Mouse (Mus musculus) frontal cortex, adult 2 months (tissue): ENCODE measurements around the gene Anks1. TPM values are rescaled to one million over a fixed set of nuclear protein-coding genes. Genes with fewer than 3 reads are reported as not detected.

Experiments used
- DNase-seq, 2 experiments: peaks; one replicate each; pipeline ENCODE4 v3.0.0; 2022; ENCODE audit warnings: low spot score in 1 of 2; ENCODE audit errors: extremely low spot score in 1 of 2
- polyA plus RNA-seq: library from polyadenylated mRNA; depleted of rRNA; stranded (reverse); fragments of >200 nt; gene quantifications from 2 replicates; pipeline ENCODE4 v1.2.3, GENCODE M21; 2012

The Anks1 gene
- polyA plus RNA-seq, 1 experiment = 32.3 TPM

DNA sequence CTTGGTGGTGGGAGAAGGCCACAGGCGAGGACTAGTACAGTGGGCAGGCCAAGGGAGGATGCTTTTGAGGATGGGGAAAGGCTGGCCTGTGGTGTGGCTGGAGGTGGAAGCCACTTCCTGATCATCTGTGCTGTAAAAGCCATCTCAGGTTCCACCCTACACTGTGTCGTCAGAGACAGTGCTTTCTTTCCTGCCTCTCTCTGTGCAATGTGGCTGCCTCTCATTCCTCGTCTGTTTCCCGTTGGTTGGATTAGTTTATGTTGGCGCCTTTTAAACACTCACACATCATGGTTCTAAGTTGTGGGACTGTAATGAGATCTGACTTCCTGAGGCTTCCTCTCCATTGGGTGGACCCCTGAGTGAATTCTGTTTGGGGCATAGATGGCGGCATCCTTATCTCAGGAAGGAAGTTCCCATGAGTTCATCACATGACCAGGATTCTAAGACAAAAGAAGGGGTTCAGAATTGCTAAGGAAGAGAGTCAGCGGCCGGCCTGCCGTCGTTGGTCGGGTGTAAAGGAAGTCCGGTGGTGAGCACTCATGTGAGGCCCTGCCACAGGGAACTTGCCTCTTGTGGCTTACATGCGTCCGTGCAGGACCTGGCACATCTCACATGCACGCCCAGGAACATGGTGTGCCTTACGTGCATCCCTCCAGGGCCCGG is 106.1 kb downstream of the Anks1 start:
- DNase-seq = no peak

DNA sequence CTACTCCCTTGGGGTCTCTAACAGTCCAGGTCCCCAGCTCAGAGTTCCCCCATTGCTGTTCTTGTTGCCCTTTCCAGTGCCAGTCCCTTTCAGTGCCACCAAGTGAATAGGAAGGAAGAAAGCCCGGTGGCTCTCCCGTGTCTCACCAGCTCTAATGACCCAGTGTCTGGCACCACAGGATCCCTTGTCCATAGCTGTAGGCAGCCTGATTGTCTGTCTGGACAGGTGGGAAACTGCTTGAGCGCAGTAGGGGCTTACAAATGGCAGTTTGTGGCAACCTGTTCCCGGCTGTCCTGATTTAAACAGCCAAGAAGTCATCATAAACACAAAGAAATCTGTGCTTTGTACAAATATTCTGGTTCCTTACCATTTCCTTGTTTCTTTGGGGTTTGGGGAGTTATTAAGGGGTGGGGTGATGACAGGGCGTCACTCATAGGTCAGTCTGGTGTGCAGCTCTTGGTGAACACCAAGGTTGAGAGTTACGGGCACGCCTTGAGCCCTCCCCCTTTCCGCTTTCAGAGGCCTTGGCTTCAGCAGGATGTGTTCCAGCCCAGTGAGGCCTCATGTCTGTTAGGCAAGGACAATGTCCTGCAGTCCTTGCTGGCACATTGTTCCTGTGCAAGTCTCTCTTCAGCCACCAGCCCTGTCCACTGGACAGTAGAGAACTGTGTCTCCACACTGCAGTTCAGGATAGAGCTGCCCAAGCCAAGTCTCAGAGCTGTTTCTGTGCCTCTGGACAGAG is 107.1 kb downstream of the Anks1 start:
- DNase-seq = no peak

GRCm38 (mm10) chr17:28018344-28018743 is 109.2 kb downstream of the Anks1 start:
- DNase-seq = no peak

GRCm38 (mm10) chr17:28018776-28019175 is 109.7 kb downstream of the Anks1 start:
- no peak for DNase-seq

DNA sequence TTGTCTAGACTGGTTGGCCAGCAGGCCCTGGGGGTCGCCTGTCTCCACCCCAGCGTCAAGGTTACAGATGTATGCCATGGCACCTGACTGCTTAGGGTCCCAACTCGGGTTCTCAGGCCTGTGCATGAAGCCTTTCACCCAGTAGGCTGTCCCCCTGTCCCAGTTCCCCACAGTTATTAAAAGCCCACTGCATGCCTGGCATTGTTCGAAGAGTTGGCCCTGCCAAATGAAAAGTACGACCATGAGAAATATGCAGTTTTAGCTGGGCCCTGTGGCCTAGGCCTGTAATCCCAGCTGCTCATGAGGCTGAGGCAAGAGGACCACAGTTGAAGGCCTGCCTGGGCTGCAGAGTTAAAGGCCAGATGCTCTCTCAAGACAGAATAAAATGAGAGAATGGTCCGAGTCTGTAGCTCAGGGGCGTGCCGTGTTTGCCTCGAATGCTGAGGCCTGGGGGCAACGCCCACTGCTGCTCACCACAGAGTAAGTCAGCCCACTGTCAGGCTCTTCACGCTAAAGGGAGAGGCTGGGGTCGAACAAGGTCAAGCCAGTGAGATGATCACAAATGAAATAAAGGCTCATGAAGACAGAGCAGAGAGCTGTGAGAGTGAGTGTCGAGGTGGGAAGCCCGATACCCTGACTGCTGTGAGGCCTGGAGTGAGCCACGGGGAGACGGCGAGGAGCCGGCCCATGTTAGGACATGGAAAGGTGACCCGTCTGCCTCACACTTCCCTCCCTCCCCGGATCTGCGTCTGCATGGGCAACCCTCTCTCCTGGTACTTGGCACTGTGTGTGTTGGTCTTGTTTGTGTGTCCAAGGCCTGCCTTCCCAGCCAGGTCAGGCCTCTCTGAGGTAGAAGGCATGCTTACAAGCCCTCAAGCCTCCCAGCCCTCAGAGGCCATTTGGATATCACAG is 110.9 kb downstream of the Anks1 start:
- no peak for DNase-seq

DNA sequence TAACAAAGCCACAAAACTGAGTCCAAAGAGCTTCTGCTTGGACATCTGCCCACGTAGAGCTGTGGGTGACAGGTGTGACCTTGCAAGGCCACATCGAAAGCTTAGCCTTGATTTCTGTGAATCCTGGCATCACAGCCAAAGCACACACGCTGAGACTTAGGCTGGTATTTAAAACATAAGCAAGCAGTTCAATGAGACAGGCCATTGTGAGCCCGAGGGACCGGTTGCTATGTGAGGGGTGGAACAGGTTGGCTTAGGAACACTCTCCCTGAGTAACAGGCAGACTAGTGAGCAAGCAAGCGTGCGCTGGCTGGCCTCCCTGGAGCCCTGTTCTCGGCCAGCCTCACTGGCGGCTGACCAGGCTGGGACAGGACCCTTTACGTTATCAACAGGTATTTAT is 112.8 kb downstream of the Anks1 start:
- no peak for DNase-seq

DNA sequence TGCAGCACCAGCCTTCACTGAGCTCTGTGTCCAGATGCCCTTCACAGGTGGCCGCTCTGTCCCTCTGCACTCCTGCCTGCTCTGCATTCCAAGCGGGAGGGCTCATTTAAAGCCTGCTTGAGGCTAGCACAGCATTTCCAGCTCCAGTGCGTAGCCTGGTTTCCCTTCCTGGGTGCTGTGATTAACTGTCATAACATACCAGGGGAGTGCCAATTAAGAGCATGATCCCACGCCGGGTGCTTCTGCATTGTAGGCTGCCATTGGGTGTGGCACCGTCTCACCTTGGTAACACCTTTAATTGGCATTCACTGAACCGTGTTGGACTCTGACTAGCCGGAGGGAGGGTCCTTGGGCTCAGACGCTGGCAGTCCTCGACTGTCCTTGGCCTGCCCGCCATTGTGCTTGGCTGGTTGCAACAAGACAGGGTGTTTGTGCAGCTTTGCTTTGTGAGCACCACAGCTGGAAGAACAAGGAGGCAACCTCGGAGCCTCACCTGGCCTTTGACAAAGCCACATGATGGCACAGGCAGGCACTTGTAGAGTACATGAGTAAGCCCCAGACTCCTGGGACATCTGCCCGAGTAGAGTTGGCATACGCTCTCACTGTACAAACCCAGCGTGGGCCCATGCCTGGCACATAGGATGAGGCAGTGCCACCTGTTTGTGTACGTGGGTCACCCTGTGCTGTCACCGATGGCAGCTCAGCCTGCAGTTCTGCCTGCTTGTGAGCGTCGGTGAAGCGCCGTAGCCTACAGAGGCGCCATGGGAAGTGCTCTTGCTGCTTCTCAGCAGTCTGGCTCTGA is 113.9 kb downstream of the Anks1 start:
- peak in 1 of 2 experiments; percentile 65 for DNase-seq

DNA sequence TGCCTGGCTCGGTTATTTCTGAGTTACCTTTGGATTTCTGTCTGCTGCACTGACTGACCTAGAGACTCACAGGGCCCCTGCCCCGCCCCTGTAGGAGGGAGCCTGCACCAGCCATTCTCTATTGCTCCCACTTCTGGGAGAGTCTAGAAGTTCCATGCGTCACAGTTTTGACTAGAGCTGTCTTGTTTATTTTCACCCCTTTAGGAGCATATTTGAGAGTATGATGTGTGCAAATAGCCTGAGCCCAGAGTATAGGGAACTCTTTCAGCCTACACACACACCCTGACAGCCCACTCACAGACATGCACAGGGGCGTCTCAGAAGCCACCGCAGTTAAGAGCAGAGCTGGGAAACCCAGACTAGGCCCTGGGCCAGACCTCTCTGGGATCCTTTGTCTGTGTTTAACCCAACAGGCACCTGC is 116.4 kb downstream of the Anks1 start:
- DNase-seq = no peak

DNA sequence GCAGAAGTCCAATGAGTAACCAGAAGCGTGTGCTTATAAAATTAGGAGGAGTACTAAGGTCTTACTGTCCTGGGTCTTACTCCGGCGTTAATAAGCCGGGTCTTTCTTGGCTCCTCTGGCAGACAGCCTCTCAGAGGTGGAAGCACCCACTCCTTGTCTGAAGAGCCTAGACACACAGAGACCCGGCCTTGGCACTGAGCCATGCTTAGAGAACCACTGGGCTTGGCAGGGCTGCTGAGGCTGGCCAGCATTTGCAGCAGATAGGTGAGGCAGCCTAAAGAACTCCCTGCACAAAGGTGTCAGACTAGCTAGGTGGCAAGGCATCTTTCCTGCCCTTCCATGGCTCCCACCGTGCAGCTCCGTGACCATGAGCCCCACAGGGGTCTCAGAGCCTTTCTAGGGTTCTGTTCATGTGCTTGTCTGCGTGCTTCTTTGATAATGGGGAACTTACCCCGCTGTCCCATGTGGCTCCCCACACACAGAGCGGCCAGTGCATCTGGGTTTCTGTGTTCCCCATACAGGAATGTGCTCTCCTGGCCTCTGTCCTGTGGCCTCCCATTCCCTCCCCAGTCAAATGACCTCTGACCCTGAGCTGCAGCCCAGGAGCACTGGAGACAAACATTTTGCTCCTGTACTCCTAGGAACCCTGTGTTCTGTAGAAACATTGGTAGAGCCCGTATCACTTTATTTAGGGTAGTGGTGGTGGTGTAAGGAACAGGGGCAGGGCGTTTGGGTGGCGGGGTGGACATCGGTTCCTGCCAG is 117.2 kb downstream of the Anks1 start:
- no peak for DNase-seq

DNA sequence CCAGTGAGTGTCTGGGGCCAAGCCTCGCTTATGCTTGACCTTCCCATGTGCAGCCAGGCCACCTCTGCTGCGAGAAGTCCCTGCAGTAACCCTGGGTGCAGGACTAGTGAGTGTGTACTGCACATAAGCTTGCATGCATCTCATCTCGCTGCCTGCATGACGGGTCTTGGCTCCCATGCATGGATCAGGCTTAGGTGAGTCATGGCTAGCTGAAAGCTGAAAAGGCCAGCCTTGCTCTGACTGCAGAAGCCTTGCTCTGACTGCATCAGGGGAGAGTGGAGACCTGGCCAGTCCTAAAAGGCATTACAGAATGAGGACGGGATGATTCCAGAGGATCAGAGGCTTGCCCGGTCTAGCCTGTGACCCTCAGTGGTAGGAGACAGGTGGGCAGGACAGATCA is 118.1 kb downstream of the Anks1 start:
- DNase-seq = no peak

DNA sequence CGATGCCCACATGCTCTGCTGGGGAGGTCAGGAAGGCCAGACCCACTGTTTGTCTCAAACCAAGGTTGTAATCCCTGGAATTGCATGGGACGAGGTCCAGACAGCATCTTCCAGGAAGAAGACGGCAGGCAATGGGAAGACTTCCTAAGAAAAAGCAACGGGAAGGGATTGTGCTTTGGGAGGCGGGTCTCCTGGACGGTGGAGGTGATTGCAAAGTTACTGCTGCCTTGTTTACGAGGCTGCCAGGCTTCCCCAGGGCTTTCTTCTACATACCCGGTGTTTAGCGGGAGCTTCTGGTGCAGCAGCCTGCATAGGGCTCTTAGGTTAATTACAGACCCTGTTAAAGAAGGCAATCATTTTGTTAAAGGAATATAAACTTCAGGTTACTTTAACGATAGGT is 119.1 kb downstream of the Anks1 start:
- no peak for DNase-seq

- DNase-seq = no peak
These were observed 120.2 kb downstream of the Anks1 start for GRCm38 (mm10) chr17:28029308-28029707.

DNA sequence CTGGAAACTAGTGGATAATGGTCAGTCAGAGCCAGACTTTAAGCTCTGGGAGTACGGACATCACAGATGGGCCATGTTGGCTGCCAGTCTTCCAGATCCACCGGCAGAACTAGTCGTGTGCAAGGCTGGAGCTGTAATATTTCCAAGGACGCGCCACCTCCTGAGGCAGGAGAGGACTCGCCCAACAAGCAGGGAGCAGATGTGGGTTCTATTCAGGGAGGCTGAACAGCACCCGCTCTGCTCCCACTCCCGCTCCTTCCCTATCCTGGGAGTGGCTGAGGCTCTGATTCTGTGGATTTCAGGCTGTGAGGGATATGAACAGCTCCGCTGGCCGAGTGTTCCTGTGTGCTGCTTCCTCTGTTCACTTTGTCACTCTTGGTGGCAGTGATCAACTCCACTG is 121.3 kb downstream of the Anks1 start:
- DNase-seq = peak in 1 of 2 experiments; percentile 77

- DNase-seq = no peak
These were observed 122.3 kb downstream of the Anks1 start for GRCm38 (mm10) chr17:28031281-28031941.

GRCm38 (mm10) chr17:28032219-28032618 is 123.1 kb downstream of the Anks1 start:
- DNase-seq = no peak

- DNase-seq = no peak
These were observed 124.0 kb downstream of the Anks1 start for GRCm38 (mm10) chr17:28033046-28033580.

- DNase-seq = no peak
These were observed 125.9 kb downstream of the Anks1 start for GRCm38 (mm10) chr17:28034986-28035385.

GRCm38 (mm10) chr17:28036813-28037756 is 128.0 kb downstream of the Anks1 start:
- DNase-seq = peak in 1 of 2 experiments; percentile 51
